Mouse (Mus musculus) brain, adult 2 months (tissue): ENCODE measurements around the gene Gla.
"Not testable (repeated sequence)": the region's sequence is repeated elsewhere in the genome, so short reads cannot be mapped to it uniquely, and the experiment has no call there.

Experiments used
- DNase-seq: peaks from one replicate; pipeline ENCODE4 v3.0.0; 2011; ENCODE audit warnings: low read depth, low spot score

Gene Gla

GRCm38 (mm10) chrX:134588997-134589396 lies 11.9 kb downstream of the Gla start:
- no peak for DNase-seq

- no peak for DNase-seq
These were observed 12.7 kb downstream of the Gla start for GRCm38 (mm10) chrX:134588261-134588660.

- DNase-seq = no peak
These were observed 14.5 kb downstream of the Gla start for GRCm38 (mm10) chrX:134586447-134586846.

- DNase-seq = peak; percentile 97
These were observed 15.6 kb downstream of the Gla start, which contains the start of gene Rpl36a for GRCm38 (mm10) chrX:134585103-134586002. Rpl36a (plus strand) TSS chrX:134585654.

GRCm38 (mm10) chrX:134582888-134583669 lies 17.8 kb downstream of the Gla start, which contains the start of gene Btk:
Btk (minus strand) TSS chrX:134583570.
- no peak for DNase-seq

GRCm38 (mm10) chrX:134582270-134582669 lies 18.7 kb downstream of the Gla start:
- no peak for DNase-seq

- DNase-seq = no peak
These were observed 20.2 kb downstream of the Gla start for GRCm38 (mm10) chrX:134580528-134581305.

GRCm38 (mm10) chrX:134577896-134578295 lies 23.0 kb downstream of the Gla start:
- DNase-seq = no peak

- DNase-seq = no peak
These were observed 34.2 kb downstream of the Gla start for GRCm38 (mm10) chrX:134566536-134567222.

GRCm38 (mm10) chrX:134564326-134564725 lies 36.6 kb downstream of the Gla start:
- no peak for DNase-seq

GRCm38 (mm10) chrX:134554425-134554824 lies 46.5 kb downstream of the Gla start:
- DNase-seq = no peak

GRCm38 (mm10) chrX:134553326-134553725 lies 47.6 kb downstream of the Gla start:
- no peak for DNase-seq

GRCm38 (mm10) chrX:134550903-134551302 lies 50.0 kb downstream of the Gla start:
- DNase-seq = peak; percentile 64

GRCm38 (mm10) chrX:134547330-134547729 lies 53.6 kb downstream of the Gla start:
- no peak for DNase-seq

GRCm38 (mm10) chrX:134541955-134542308 lies 59.0 kb downstream of the Gla start:
- no peak for DNase-seq

GRCm38 (mm10) chrX:134541145-134541954 lies 59.6 kb downstream of the Gla start, which contains the start of gene Timm8a1:
Timm8a1 (minus strand) TSS chrX:134541865.
- DNase-seq = peak; percentile 54

- peak; percentile 12 for DNase-seq
These were observed 60.4 kb downstream of the Gla start for GRCm38 (mm10) chrX:134540414-134541135.

GRCm38 (mm10) chrX:134539795-134540194 lies 61.1 kb downstream of the Gla start:
- not testable (repeated sequence) for DNase-seq
